Mouse (Mus musculus) testis, adult 2 months (tissue): ENCODE measurements around the gene Clec3b.

Source experiments
- CTCF ChIP-seq: fragments of 200-500 bp; IDR thresholded peaks from 2 replicates; pipeline ENCODE4 v1.5.1; 2012; ENCODE audit warnings: low read depth, mild to moderate bottlenecking, inconsistent platforms, low read length, moderate library complexity; ENCODE audit not compliant: control insufficient read depth, insufficient read depth, insufficient replicate concordance
- POLR2A ChIP-seq: fragments of 200-500 bp; IDR thresholded peaks from 2 replicates; pipeline ENCODE4 v1.6.1; 2012; ENCODE audit warnings: low read depth, mild to moderate bottlenecking, inconsistent platforms, low read length, moderate library complexity; ENCODE audit not compliant: control insufficient read depth

- TF ChIP-seq CTCF (no peak), POLR2A (no peak)
Observed at GRCm38 (mm10) chr9:123148430-123148829, 2.3 kb upstream of the Clec3b start.
